Mouse (Mus musculus) kidney, postnatal 0 days (tissue): ENCODE measurements around the gene Ankrd33b. TPM values are rescaled to one million over a fixed set of nuclear protein-coding genes. Genes with fewer than 3 reads are reported as not detected.
A peak's percentile ranks its signal among the peaks of the same experiment; 100 is the strongest.

ENCODE experiments used
- ATAC-seq: fragments of 200-750 bp; cut with Nextera tagmentation; replicated peaks from 2 replicates; pipeline ENCODE4 v1.8.0; 2017; ENCODE audit warnings: low read depth, moderate number of reproducible peaks, moderate TSS enrichment, moderate library complexity; ENCODE audit not compliant: low FRiP score
- DNase-seq: peaks from one replicate; pipeline ENCODE4 v3.0.0-alpha.2; 2016; ENCODE audit warnings: low spot score
- H3K27ac ChIP-seq: fragments of 300-500 bp; sonication (generic); 2 replicates; pipeline ENCODE4 v1.5.1; 2014; ENCODE audit warnings: mild to moderate bottlenecking
- H3K27me3 ChIP-seq: fragments of 300-500 bp; sonication (generic); 2 replicates; pipeline ENCODE4 v1.6.1; 2014; ENCODE audit warnings: low read length, mixed read lengths; ENCODE audit not compliant: insufficient read depth
- H3K36me3 ChIP-seq: fragments of 300-500 bp; sonication (generic); 2 replicates; pipeline ENCODE4 v1.6.1; 2014; ENCODE audit warnings: low read length, mixed read lengths; ENCODE audit not compliant: insufficient read depth
- H3K4me1 ChIP-seq: fragments of 300-500 bp; sonication (generic); replicated peaks from 2 replicates; pipeline ENCODE4 v1.6.1; 2014; ENCODE audit warnings: antibody characterized with exemption, low read length, mixed read lengths; ENCODE audit not compliant: insufficient read depth
- H3K4me2 ChIP-seq: fragments of 300-500 bp; sonication (generic); 2 replicates; pipeline ENCODE4 v1.6.1; 2014; ENCODE audit warnings: mild to moderate bottlenecking, low read length, moderate library complexity, mixed read lengths
- H3K4me3 ChIP-seq: fragments of 300-500 bp; sonication (generic); replicated peaks from 2 replicates; pipeline ENCODE4 v1.5.1; 2014; ENCODE audit warnings: low read depth, low read length
- H3K9ac ChIP-seq: fragments of 300-500 bp; sonication (generic); 2 replicates; pipeline ENCODE4 v1.6.1; 2014; ENCODE audit warnings: low read depth, low read length
- H3K9me3 ChIP-seq: fragments of 300-500 bp; sonication (generic); replicated peaks from 2 replicates; pipeline ENCODE4 v1.6.1; 2016; ENCODE audit warnings: low read length, inconsistent platforms, mixed read lengths
- CTCF ChIP-seq: IDR thresholded peaks from 2 replicates; pipeline ENCODE4 v1.5.1; 2016; ENCODE audit warnings: antibody characterized with exemption, low read depth, mild to moderate bottlenecking, moderate library complexity
- WGBS: fragments of 180-500 bp; shearing (Covaris S2); extraction: QIAGEN DNeasy Blood & Tissue Kit; methylation state at CpG from one replicate; pipeline ENCODE4 v1.1.7; 2014; 5-methylcytosine and 5-hydroxymethylcytosine counted together
- polyA plus RNA-seq: library from polyadenylated mRNA; unstranded; fragments of >200 nt; fragmentation: Nextera tagmentation; extraction: Ambion mirVana; gene quantifications from 2 replicates; pipeline ENCODE4 v1.2.1, GENCODE M21; 2015

The Ankrd33b gene
- polyA plus RNA-seq, 1 experiment from 2014 or later: 12.0 TPM

GRCm38 (mm10) chr15:31337983-31338382, 29.5 kb downstream of the Ankrd33b start:
- H3K9me3 ChIP-seq: no peaks in the 10 kb centered on the region
- no peaks in the 10 kb centered on the region for H3K27me3 ChIP-seq
- no peaks in the 10 kb centered on the region for H3K36me3 ChIP-seq
- no peak overlapping the region for H3K9ac ChIP-seq
- no peak overlapping the region for H3K4me2 ChIP-seq
- H3K27ac ChIP-seq: no peak overlapping the region
- 82% methylated on average over 6 of the region's 6 CpGs for WGBS
- TF ChIP-seq CTCF: no peak
- ATAC-seq (no peak), DNase-seq (no peak)
- 0 out of 2 replicates have a peak, but pooled peaks cover 2% of the 10 kb centered on the region for H3K4me1 ChIP-seq
- H3K4me3 ChIP-seq: no peak overlapping the region

- no peak overlapping the region for H3K4me2 ChIP-seq
- H3K9ac ChIP-seq: no peak overlapping the region
- H3K27ac ChIP-seq: no peak overlapping the region
- H3K9me3 ChIP-seq: no peaks in the 10 kb centered on the region
- no peak overlapping the region for H3K4me3 ChIP-seq
- WGBS: 88% methylated on average over 14 of the region's 14 CpGs
- no peaks in the 10 kb centered on the region for H3K36me3 ChIP-seq
- DNase-seq (no peak), ATAC-seq (no peak)
- TF ChIP-seq CTCF: no peak
- no peaks in the 10 kb centered on the region for H3K27me3 ChIP-seq
- H3K4me1 ChIP-seq: no peaks in the 10 kb centered on the region
These were observed 30.3 kb downstream of the Ankrd33b start for GRCm38 (mm10) chr15:31337192-31337741.

- no peak overlapping the region for H3K4me3 ChIP-seq
- H3K9me3 ChIP-seq: no peaks in the 10 kb centered on the region
- ATAC-seq (no peak; the same call in 1 of the 2 replicates), DNase-seq (no peak)
- H3K36me3 ChIP-seq: no peaks in the 10 kb centered on the region
- H3K27ac ChIP-seq: no peak overlapping the region
- no peak overlapping the region for H3K9ac ChIP-seq
- TF ChIP-seq CTCF: no peak
- no peak overlapping the region for H3K4me2 ChIP-seq
- H3K27me3 ChIP-seq: no peaks in the 10 kb centered on the region
- H3K4me1 ChIP-seq: no peaks in the 10 kb centered on the region
- whole genome bisulfite sequencing: 66% methylated on average over 4 of the region's 4 CpGs
These were observed 30.8 kb downstream of the Ankrd33b start for GRCm38 (mm10) chr15:31336685-31337084.

GRCm38 (mm10) chr15:31334829-31335228, 32.7 kb downstream of the Ankrd33b start:
- H3K9me3 ChIP-seq: no peaks in the 10 kb centered on the region
- TF ChIP-seq CTCF: no peak
- DNase-seq (no peak), ATAC-seq (no peak)
- H3K9ac ChIP-seq: no peak overlapping the region
- 94% methylated on average over 5 of the region's 5 CpGs for WGBS
- no peak overlapping the region for H3K27ac ChIP-seq
- no peaks in the 10 kb centered on the region for H3K27me3 ChIP-seq
- no peaks in the 10 kb centered on the region for H3K36me3 ChIP-seq
- H3K4me3 ChIP-seq: no peak overlapping the region
- no peaks in the 10 kb centered on the region for H3K4me1 ChIP-seq
- no peak overlapping the region for H3K4me2 ChIP-seq

- no peaks in the 10 kb centered on the region for H3K4me1 ChIP-seq
- no peak overlapping the region for H3K4me2 ChIP-seq
- no peaks in the 10 kb centered on the region for H3K27me3 ChIP-seq
- no peak overlapping the region for H3K27ac ChIP-seq
- H3K36me3 ChIP-seq: no peaks in the 10 kb centered on the region
- DNase-seq: no peak
- no peak for ATAC-seq
- H3K9me3 ChIP-seq: no peaks in the 10 kb centered on the region
- no peak overlapping the region for H3K4me3 ChIP-seq
- H3K9ac ChIP-seq: no peak overlapping the region
- TF ChIP-seq CTCF: no peak
- 79% methylated on average over 7 of the region's 7 CpGs for WGBS
These were observed 34.9 kb downstream of the Ankrd33b start for GRCm38 (mm10) chr15:31332541-31333163.

- no peak overlapping the region for H3K4me3 ChIP-seq
- TF ChIP-seq CTCF: no peak
- no peak overlapping the region for H3K4me2 ChIP-seq
- no peak overlapping the region for H3K9ac ChIP-seq
- H3K4me1 ChIP-seq: no peaks in the 10 kb centered on the region
- ATAC-seq (peak; percentile 40; the same call in 1 of the 2 replicates), DNase-seq (no peak)
- 46% methylated on average over 4 of the region's 4 CpGs for WGBS
- H3K27me3 ChIP-seq: no peaks in the 10 kb centered on the region
- no peak overlapping the region for H3K27ac ChIP-seq
- no peaks in the 10 kb centered on the region for H3K9me3 ChIP-seq
- no peaks in the 10 kb centered on the region for H3K36me3 ChIP-seq
These were observed 35.8 kb downstream of the Ankrd33b start for GRCm38 (mm10) chr15:31331742-31332141.
